Mouse (Mus musculus) midbrain, embryonic 15.5 days (tissue): ENCODE data around the gene Sipa1l2. TPM values are rescaled to one million over a fixed set of nuclear protein-coding genes. Genes with fewer than 3 reads are reported as not detected.

Experiments
- ATAC-seq: fragments of 200-750 bp; cut with Nextera tagmentation; replicated peaks from 2 replicates; pipeline ENCODE4 v1.8.0; 2017; ENCODE audit warnings: moderate TSS enrichment
- H3K27ac ChIP-seq: fragments of 300-500 bp; sonication (generic); 2 replicates; pipeline ENCODE4 v1.5.1; 2015; ENCODE audit warnings: mild to moderate bottlenecking, inconsistent platforms
- H3K27me3 ChIP-seq: fragments of 300-500 bp; sonication (generic); replicated peaks from 2 replicates; pipeline ENCODE4 v1.6.1; 2015; ENCODE audit warnings: inconsistent platforms
- H3K36me3 ChIP-seq: fragments of 300-500 bp; sonication (generic); replicated peaks from 2 replicates; pipeline ENCODE4 v1.6.1; 2015; ENCODE audit warnings: inconsistent platforms
- H3K4me1 ChIP-seq: fragments of 300-500 bp; sonication (generic); 2 replicates; pipeline ENCODE4 v1.6.1; 2015; ENCODE audit warnings: inconsistent platforms
- H3K4me2 ChIP-seq: fragments of 300-500 bp; sonication (generic); 2 replicates; pipeline ENCODE4 v1.6.1; 2015; ENCODE audit warnings: inconsistent platforms, mild to moderate bottlenecking, moderate library complexity
- H3K4me3 ChIP-seq: fragments of 300-500 bp; sonication (generic); 2 replicates; pipeline ENCODE4 v1.5.1; 2015; ENCODE audit warnings: mild to moderate bottlenecking, inconsistent platforms
- H3K9ac ChIP-seq: fragments of 300-500 bp; sonication (generic); 2 replicates; pipeline ENCODE4 v1.6.1; 2015; ENCODE audit warnings: mild to moderate bottlenecking, inconsistent platforms
- H3K9me3 ChIP-seq: fragments of 300-500 bp; sonication (generic); 2 replicates; pipeline ENCODE4 v1.6.1; 2016; ENCODE audit warnings: inconsistent platforms
- WGBS: fragments of 180-500 bp; shearing (Covaris S2); methylation state at CpG from one replicate; pipeline ENCODE4 v1.1.7; 2015; ENCODE audit warnings: mixed read lengths; 5-methylcytosine and 5-hydroxymethylcytosine counted together
- polyA plus RNA-seq: library from polyadenylated mRNA; unstranded; fragments of >200 nt; fragmentation: Nextera tagmentation; extraction: Ambion mirVana; gene quantifications from 2 replicates; pipeline ENCODE4 v1.2.1, GENCODE M21; 2015

Gene Sipa1l2
- polyA plus RNA-seq, 1 experiment from 2014 or later = 28.7 TPM

- H3K9me3 ChIP-seq = no peaks in the 10 kb centered on the region
- H3K4me3 ChIP-seq = peak overlapping the region; percentile 63
- no peaks in the 10 kb centered on the region for H3K36me3 ChIP-seq
- peaks cover 33% of the 10 kb centered on the region for H3K4me1 ChIP-seq
- WGBS = 13% methylated on average over 13 of the region's 13 CpGs
- H3K27ac ChIP-seq = peak overlapping the region; percentile 57; the same call in 1 of the 2 replicates
- no peaks in the 10 kb centered on the region for H3K27me3 ChIP-seq
- ATAC-seq = no peak
- peak overlapping the region; percentile 39 for H3K9ac ChIP-seq
- H3K4me2 ChIP-seq = peak overlapping the region; percentile 83
Observed at GRCm38 (mm10) chr8:125570389-125570788, 781 bp upstream of the Sipa1l2 start.

GRCm38 (mm10) chr8:125568851-125569532 lies 616 bp downstream of the Sipa1l2 start:
- peak overlapping the region; percentile 73 for H3K27ac ChIP-seq
- H3K36me3 ChIP-seq = no peaks in the 10 kb centered on the region
- peak overlapping the region; percentile 63 for H3K4me3 ChIP-seq
- peak; percentile 16; the same call in 1 of the 2 replicates for ATAC-seq
- no peaks in the 10 kb centered on the region for H3K27me3 ChIP-seq
- no peaks in the 10 kb centered on the region for H3K9me3 ChIP-seq
- H3K4me2 ChIP-seq = peak overlapping the region; percentile 83
- peaks cover 33% of the 10 kb centered on the region for H3K4me1 ChIP-seq
- under 1% methylated on average over 39 of the region's 39 CpGs for WGBS
- H3K9ac ChIP-seq = peak overlapping the region; percentile 76

GRCm38 (mm10) chr8:125568421-125568850 lies 1.2 kb downstream of the Sipa1l2 start:
- Histone ChIP-seq H3K9ac (peak overlapping the region; percentile 76), H3K27ac (peak overlapping the region; percentile 73), H3K27me3 (no peaks in the 10 kb centered on the region), H3K36me3 (no peaks in the 10 kb centered on the region), H3K9me3 (no peaks in the 10 kb centered on the region), H3K4me3 (peak overlapping the region; percentile 63), H3K4me2 (peak overlapping the region; percentile 83), H3K4me1 (peaks cover 33% of the 10 kb centered on the region)
- ATAC-seq = no peak
- WGBS = under 1% methylated on average over 14 of the region's 14 CpGs

GRCm38 (mm10) chr8:125567569-125567968 lies 2.0 kb downstream of the Sipa1l2 start:
- no peak for ATAC-seq
- peak overlapping the region; percentile 76; the same call in 1 of the 2 replicates for H3K9ac ChIP-seq
- WGBS = 48% methylated on average over 7 of the region's 7 CpGs

GRCm38 (mm10) chr8:125562878-125563277 lies 6.7 kb downstream of the Sipa1l2 start:
- Histone ChIP-seq H3K9ac (no peak overlapping the region), H3K4me3 (no peak overlapping the region), H3K9me3 (no peaks in the 10 kb centered on the region), H3K36me3 (no peaks in the 10 kb centered on the region), H3K4me1 (peaks cover 70% of the 10 kb centered on the region), H3K4me2 (no peak overlapping the region), H3K27ac (no peak overlapping the region), H3K27me3 (no peaks in the 10 kb centered on the region)
- WGBS = 85% methylated on average over 8 of the region's 8 CpGs
- ATAC-seq = no peak

More at GRCm38 (mm10) chr8:125567569-125567968, 2.0 kb downstream of the Sipa1l2 start:
- Histone ChIP-seq H3K4me3 (peak overlapping the region; percentile 63), H3K9me3 (no peaks in the 10 kb centered on the region), H3K27ac (no peak overlapping the region), H3K36me3 (no peaks in the 10 kb centered on the region), H3K4me1 (peaks cover 41% of the 10 kb centered on the region), H3K4me2 (peak overlapping the region; percentile 83), H3K27me3 (no peaks in the 10 kb centered on the region)

- H3K4me2 ChIP-seq = no peak overlapping the region
Observed at GRCm38 (mm10) chr8:125560825-125561490, 8.7 kb downstream of the Sipa1l2 start.

GRCm38 (mm10) chr8:125559066-125559653 lies 10.4 kb downstream of the Sipa1l2 start:
- no peaks in the 10 kb centered on the region for H3K9me3 ChIP-seq
- H3K4me1 ChIP-seq = peaks cover 67% of the 10 kb centered on the region
- H3K27ac ChIP-seq = peak overlapping the region; percentile 85
- 14% methylated on average over 5 of the region's 5 CpGs for WGBS
- no peaks in the 10 kb centered on the region for H3K36me3 ChIP-seq
- H3K4me2 ChIP-seq = peak overlapping the region; percentile 41
- H3K9ac ChIP-seq = peak overlapping the region; percentile 21
- peak; percentile 59 for ATAC-seq
- H3K4me3 ChIP-seq = no peak overlapping the region; the same call in 1 of the 2 replicates
- H3K27me3 ChIP-seq = no peaks in the 10 kb centered on the region

More at GRCm38 (mm10) chr8:125560825-125561490, 8.7 kb downstream of the Sipa1l2 start:
- Histone ChIP-seq H3K9ac (no peak overlapping the region), H3K27me3 (no peaks in the 10 kb centered on the region), H3K4me3 (no peak overlapping the region), H3K4me1 (peaks cover 68% of the 10 kb centered on the region), H3K27ac (no peak overlapping the region), H3K36me3 (no peaks in the 10 kb centered on the region), H3K9me3 (no peaks in the 10 kb centered on the region)
- 58% methylated on average over 11 of the region's 11 CpGs for WGBS
- no peak for ATAC-seq

- Histone ChIP-seq H3K9ac (peak overlapping the region; percentile 21; the same call in 1 of the 2 replicates), H3K4me3 (peak overlapping the region; percentile 8; the same call in 1 of the 2 replicates), H3K4me2 (peak overlapping the region; percentile 41), H3K9me3 (no peaks in the 10 kb centered on the region), H3K4me1 (peaks cover 67% of the 10 kb centered on the region), H3K27me3 (no peaks in the 10 kb centered on the region), H3K36me3 (no peaks in the 10 kb centered on the region), H3K27ac (peak overlapping the region; percentile 85)
- 16% methylated on average over 23 of the region's 23 CpGs for WGBS
- ATAC-seq = peak; percentile 63
Observed at GRCm38 (mm10) chr8:125558109-125559065, 11.2 kb downstream of the Sipa1l2 start.

- WGBS = 64% methylated on average over 10 of the region's 10 CpGs
- H3K36me3 ChIP-seq = no peaks in the 10 kb centered on the region
- H3K4me3 ChIP-seq = no peak overlapping the region
- H3K4me2 ChIP-seq = no peak overlapping the region
- H3K4me1 ChIP-seq = peaks cover 59% of the 10 kb centered on the region
- peak overlapping the region; percentile 85 for H3K27ac ChIP-seq
- no peaks in the 10 kb centered on the region for H3K9me3 ChIP-seq
- H3K27me3 ChIP-seq = no peaks in the 10 kb centered on the region
- no peak overlapping the region for H3K9ac ChIP-seq
- no peak for ATAC-seq
Observed at GRCm38 (mm10) chr8:125557391-125558108, 12.1 kb downstream of the Sipa1l2 start.

- H3K27me3 ChIP-seq = no peaks in the 10 kb centered on the region
- no peak overlapping the region for H3K27ac ChIP-seq
- ATAC-seq = no peak
- H3K4me3 ChIP-seq = no peak overlapping the region
- no peak overlapping the region for H3K9ac ChIP-seq
- H3K9me3 ChIP-seq = no peaks in the 10 kb centered on the region
- H3K36me3 ChIP-seq = no peaks in the 10 kb centered on the region
- no peak overlapping the region for H3K4me2 ChIP-seq
- WGBS = 90% methylated on average over 5 of the region's 5 CpGs
- peaks cover 56% of the 10 kb centered on the region for H3K4me1 ChIP-seq
Observed at GRCm38 (mm10) chr8:125556706-125557105, 12.9 kb downstream of the Sipa1l2 start.

- H3K4me2 ChIP-seq = no peak overlapping the region
- no peak overlapping the region for H3K9ac ChIP-seq
- WGBS = 56% methylated on average over 4 of the region's 4 CpGs
- H3K9me3 ChIP-seq = no peaks in the 10 kb centered on the region
- no peaks in the 10 kb centered on the region for H3K27me3 ChIP-seq
- no peak for ATAC-seq
- no peak overlapping the region for H3K27ac ChIP-seq
- no peak overlapping the region for H3K4me3 ChIP-seq
- H3K4me1 ChIP-seq = peaks cover 19% of the 10 kb centered on the region
- no peaks in the 10 kb centered on the region for H3K36me3 ChIP-seq
Observed at GRCm38 (mm10) chr8:125550567-125550966, 19.0 kb downstream of the Sipa1l2 start.
